Mouse (Mus musculus) right cerebral cortex, postnatal 4 days (tissue): ENCODE results near the gene Katnal1.

Source experiments
- DNase-seq: peaks from one replicate; pipeline ENCODE4 v3.0.0-alpha.2; 2022

Gene Katnal1

GRCm38 (mm10) chr5:148953098-148953497 is 24.0 kb upstream of the Katnal1 start:
- DNase-seq: no peak

- DNase-seq: peak; percentile 42
Measured at GRCm38 (mm10) chr5:148952419-148952818, 23.3 kb upstream of the Katnal1 start.

GRCm38 (mm10) chr5:148951360-148951759 is 22.2 kb upstream of the Katnal1 start:
- no peak for DNase-seq

DNA sequence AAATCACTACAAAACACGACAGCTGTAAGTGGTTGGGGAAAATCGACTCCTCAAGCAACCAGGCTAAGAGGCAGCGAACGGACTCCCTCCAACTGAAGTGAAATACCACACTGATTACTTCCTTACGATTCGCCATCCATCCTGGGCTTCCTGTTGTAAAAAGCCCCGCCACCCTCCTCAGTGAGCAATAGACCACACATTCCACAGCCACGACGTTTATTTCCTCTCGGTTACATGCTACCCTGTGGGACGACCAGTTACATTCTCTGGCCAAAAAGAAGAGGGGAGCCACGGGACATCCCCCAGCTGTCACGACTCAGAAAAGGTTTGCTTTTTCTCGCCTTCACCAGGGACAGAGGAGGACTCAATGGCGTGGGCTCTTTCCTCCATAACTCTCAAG is 20.9 kb upstream of the Katnal1 start:
- DNase-seq: no peak

GRCm38 (mm10) chr5:148948577-148948976 is 19.5 kb upstream of the Katnal1 start:
- DNase-seq: no peak

- no peak for DNase-seq
Measured at GRCm38 (mm10) chr5:148947412-148947811, 18.3 kb upstream of the Katnal1 start.

- DNase-seq: peak; percentile 40
Measured at GRCm38 (mm10) chr5:148946787-148947186, 17.7 kb upstream of the Katnal1 start.

GRCm38 (mm10) chr5:148945735-148946134 is 16.6 kb upstream of the Katnal1 start:
- DNase-seq: no peak

- DNase-seq: no peak
Measured at GRCm38 (mm10) chr5:148944024-148944423, 14.9 kb upstream of the Katnal1 start.

GRCm38 (mm10) chr5:148943444-148943843 is 14.3 kb upstream of the Katnal1 start:
- DNase-seq: no peak

- DNase-seq: no peak
Measured at GRCm38 (mm10) chr5:148942957-148943356, 13.8 kb upstream of the Katnal1 start.

GRCm38 (mm10) chr5:148942305-148942704 is 13.2 kb upstream of the Katnal1 start:
- DNase-seq: no peak

DNA sequence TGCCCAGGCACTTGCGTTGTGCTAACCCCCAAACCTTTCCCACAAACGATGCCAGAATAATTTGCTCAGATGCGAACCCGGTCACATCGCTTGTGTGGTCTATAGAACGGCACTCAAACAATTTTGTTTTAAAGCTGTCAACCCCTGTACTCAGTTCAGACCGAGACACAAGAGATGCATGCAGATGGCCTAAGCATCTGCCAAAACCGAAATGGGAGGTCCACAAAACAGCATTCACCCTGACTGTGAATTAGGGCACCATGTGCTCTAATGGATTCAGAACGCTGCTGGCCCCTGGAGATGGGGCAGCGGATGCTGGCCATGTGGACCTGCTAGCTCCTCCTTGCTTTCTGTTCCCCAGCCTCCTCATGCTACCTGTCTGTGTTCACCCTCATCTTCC is 12.7 kb upstream of the Katnal1 start:
- no peak for DNase-seq

DNA sequence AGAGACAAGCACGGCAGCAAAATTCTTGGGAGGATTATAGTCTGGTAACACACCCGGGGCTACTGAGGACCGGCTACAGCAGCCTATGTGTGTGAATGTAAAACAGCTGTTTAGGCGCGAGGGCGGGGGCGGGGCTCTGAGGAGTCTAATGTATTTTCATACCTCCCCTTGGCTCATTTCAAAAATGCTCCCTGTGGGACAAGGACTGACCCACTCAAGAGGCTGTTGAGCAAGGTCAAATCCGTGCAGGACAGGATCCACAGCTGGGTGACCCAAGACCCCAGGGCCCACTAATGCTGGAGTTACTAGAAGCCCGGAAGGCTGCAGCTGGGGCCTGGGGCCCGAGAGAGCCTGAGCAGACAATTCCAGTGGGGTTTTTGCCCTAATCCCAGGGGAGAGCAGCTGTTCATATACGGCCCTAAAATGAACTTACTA is 10.8 kb upstream of the Katnal1 start:
- DNase-seq: no peak

DNA sequence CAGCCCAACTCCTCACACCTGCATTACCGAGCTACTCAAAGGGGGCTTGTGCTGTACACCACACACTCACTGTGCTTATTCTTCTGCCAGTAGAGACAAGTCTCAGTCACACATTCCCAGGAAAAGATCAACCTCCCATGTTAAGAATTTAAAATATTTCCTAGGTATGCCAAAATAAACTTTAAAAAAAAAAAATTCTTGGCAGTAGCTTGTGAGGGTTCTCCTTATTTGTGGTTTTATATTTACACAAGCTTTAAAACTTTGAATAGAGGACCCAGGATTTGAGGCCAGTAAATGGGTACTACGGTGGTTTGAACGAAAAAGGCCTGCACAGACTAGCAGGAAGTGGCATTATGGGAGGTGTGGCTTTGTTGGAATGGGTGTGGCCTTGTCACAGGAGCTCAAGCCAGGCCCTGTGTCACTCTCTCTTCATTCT is 7.4 kb upstream of the Katnal1 start:
- DNase-seq: no peak

- no peak for DNase-seq
Measured at GRCm38 (mm10) chr5:148935871-148936270, 6.8 kb upstream of the Katnal1 start.

GRCm38 (mm10) chr5:148935071-148935821 is 6.1 kb upstream of the Katnal1 start:
- DNase-seq: no peak

- no peak for DNase-seq
Measured at GRCm38 (mm10) chr5:148934457-148934856, 5.3 kb upstream of the Katnal1 start.

- no peak for DNase-seq
Measured at GRCm38 (mm10) chr5:148933767-148934166, 4.6 kb upstream of the Katnal1 start.

- DNase-seq: no peak
Measured at GRCm38 (mm10) chr5:148931301-148931700, 2.2 kb upstream of the Katnal1 start.

DNA sequence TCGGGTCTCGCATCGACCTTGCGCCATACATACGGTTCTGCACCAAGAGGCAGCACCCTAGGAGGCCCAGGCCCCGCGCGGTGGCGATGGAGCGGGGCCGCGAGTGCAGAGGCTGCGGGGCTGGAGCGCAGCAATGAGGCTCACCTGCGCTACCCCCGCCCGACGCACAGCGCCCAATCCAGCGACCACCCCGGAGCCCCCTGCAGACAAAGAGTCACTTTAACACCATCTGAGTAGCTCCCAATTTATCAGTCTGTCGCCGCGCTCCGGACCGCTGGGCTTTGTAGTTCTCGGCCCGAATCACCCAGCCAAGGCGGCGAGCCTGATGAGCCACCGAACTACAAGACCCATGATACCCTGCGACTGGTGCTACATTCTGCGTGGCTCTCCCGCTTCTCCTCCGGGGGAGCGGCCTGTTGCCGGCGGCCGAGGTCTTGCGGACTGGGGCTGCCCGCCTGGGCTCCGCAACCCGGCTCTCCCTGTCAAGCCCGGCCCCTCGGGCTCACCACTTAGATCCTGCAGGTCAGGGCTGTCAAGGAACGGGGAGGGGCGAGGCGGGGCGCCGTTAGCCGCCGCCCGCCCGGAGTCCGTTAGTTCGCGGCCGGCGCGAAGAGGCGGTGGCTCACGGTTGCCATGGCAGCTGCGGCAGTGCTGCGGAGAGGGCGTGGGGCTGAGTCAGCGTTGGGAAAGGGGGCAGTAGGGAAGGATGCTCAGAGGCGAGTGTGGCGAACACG is 571 bp downstream of the Katnal1 start:
- peak; percentile 87 for DNase-seq

GRCm38 (mm10) chr5:148927717-148928223 is 1.4 kb downstream of the Katnal1 start:
- no peak for DNase-seq

DNA sequence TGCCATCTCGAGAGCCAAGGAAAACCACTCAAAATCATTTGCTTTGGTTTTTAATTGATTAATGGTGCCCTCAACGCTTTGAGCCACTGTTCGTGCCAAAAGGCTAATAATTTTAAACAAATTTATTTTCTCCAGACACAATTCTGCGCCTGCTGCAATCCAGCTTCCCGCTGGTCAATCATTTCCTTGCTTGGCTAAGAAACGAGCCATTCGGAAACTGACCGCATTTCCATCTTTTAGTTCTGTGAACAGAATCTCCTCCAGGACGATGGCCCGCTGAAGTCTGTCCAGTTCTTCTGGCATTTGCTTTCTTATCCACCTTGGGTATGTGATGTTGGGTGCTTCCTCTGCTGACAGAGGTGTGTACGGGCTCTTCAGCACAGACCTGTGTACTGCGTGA is 4.5 kb downstream of the Katnal1 start:
- no peak for DNase-seq

- DNase-seq: no peak
Measured at GRCm38 (mm10) chr5:148924051-148924450, 5.1 kb downstream of the Katnal1 start.
